Mouse (Mus musculus) c-Kit-positive CD71-positive TER-119-negative erythroid progenitor cells, embryonic 14.5 days (primary cell): ENCODE data around the gene Nub1.

ENCODE experiments used
- DNase-seq: peaks from one replicate; pipeline ENCODE4 v3.0.0-alpha.2; 2013; ENCODE audit warnings: low read depth

Gene Nub1

GRCm38 (mm10) chr5:24701271-24701670 lies 15.9 kb downstream of the Nub1 start:
- no peak for DNase-seq

GRCm38 (mm10) chr5:24704615-24705014 lies 19.3 kb downstream of the Nub1 start:
- DNase-seq = no peak

DNA sequence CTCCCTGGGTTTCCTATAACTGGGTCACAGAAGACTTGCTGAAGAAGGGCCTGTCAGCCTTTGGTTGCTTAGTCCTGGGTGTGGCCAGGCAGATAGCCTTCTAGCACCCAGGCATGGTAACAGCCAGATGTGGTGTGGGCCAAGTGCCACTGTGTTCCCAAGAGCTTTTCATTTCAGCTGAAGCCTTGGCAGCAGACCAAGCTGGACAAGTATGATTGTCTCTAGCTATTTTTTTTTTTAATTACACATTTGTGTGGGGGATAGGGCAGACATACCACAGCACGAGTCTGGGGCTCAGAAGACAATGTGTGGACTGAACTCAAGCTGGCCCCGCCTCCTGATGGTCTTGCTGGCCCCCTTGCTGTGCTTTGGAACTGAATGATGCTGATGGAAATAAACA lies 24.6 kb downstream of the Nub1 start:
- DNase-seq = no peak

GRCm38 (mm10) chr5:24711615-24712014 lies 26.3 kb downstream of the Nub1 start:
- DNase-seq = no peak

GRCm38 (mm10) chr5:24713199-24713598 lies 27.9 kb downstream of the Nub1 start:
- no peak for DNase-seq

GRCm38 (mm10) chr5:24713987-24714386 lies 28.7 kb downstream of the Nub1 start:
- no peak for DNase-seq

- DNase-seq = no peak
Measured at GRCm38 (mm10) chr5:24718076-24718475, 32.7 kb downstream of the Nub1 start.

GRCm38 (mm10) chr5:24719852-24720251 lies 34.5 kb downstream of the Nub1 start:
- no peak for DNase-seq

DNA sequence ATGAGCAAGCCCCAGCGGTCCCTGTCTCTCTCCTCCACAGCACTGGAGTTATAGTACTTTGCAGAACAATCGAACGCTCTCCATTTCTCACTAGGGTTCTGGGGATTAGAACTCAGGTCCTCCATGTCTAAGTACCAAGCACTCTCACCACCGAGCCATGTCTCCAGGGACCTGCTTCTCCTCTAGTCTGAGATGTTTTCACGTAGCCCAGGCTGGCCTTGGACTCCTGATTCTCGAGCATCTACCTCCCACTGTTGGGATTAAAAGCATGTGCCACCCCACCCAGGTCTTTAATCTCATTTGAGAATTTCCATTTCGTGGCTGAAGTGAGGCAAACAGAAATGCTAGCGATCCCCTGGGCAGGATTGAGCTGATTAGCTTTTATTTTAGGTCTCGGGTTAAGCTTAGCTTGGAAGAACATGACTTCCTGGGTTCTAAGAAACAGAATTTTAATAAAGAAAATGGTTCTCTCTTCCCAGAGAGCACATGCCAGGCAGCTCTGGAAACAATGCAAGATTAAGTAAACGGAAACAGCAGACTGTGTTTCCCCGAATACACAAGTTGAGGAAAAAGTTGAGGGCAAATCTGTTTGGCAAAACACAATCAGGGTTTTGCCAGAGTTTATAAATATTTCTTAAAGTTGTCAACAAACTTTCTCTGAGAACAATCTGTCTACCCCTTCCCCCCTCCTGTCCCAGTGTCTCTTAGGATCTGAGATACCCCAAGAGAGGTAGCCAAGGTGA lies 38.4 kb downstream of the Nub1 start:
- DNase-seq = no peak

- no peak for DNase-seq
Measured at GRCm38 (mm10) chr5:24724270-24724634, 38.9 kb downstream of the Nub1 start.

DNA sequence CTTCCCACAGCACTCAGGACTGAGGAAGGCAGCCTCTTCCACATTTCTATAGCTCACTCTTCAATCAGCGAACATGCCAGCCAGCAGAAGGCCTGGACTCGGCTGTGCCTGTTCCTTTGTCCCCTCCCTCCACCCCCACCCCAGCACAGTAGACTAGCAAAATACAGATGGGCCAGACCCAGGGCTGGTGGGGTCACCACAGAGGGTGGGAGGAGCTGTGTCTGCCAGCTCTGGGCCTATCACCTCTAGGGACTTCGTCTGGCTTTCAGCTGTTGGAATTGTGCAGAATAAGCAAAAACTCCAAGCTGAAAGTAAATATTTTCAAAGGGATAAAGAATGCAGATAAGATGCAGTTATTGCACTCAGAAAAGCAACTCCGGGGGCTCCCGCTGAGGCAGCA lies 39.5 kb downstream of the Nub1 start:
- DNase-seq = no peak

- DNase-seq = no peak
Measured at GRCm38 (mm10) chr5:24725897-24726296, 40.6 kb downstream of the Nub1 start.

GRCm38 (mm10) chr5:24726901-24727836 lies 41.8 kb downstream of the Nub1 start:
- DNase-seq = no peak

DNA sequence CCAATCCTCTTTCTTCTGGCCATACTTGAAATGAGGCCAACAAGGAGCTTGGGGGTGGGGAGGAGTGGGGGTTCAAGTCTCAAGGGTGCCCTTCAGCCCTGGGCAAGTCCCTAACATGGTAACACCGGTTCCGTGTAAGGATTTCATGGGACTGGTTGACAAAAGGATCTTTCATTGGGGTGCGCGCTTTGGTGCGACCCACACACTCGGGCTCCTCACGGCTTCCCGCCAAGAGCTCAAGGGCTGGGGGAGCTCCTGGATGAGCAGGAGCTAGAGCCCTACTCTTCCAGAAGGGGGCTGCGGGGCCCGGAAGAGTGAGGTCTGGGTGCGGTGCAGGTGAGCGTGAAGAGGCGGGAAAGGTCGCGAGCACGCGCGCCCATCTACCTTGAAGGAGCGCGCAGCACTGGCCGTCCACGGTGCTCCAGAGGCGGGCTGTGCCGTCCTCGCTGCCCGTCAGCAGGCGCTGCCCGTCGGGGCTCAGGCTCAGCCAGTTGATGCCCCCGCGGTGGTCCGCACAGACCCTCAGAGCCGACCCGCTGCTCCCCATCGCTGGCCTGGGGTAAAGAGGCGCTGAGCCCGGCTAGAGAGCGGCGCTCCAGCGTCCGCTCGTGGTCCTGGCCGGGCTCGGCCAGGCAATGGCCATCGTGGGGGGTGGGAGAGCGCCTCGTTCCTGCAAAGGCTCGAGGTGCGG lies 44.6 kb downstream of the Nub1 start:
- DNase-seq = no peak

- DNase-seq = no peak
Measured at GRCm38 (mm10) chr5:24730488-24730871, 45.1 kb downstream of the Nub1 start, which contains the start of gene Wdr86. TSS of gene Wdr86 (minus strand) at chr5:24730727.

- no peak for DNase-seq
Measured at GRCm38 (mm10) chr5:24730986-24731385, 45.7 kb downstream of the Nub1 start.

DNA sequence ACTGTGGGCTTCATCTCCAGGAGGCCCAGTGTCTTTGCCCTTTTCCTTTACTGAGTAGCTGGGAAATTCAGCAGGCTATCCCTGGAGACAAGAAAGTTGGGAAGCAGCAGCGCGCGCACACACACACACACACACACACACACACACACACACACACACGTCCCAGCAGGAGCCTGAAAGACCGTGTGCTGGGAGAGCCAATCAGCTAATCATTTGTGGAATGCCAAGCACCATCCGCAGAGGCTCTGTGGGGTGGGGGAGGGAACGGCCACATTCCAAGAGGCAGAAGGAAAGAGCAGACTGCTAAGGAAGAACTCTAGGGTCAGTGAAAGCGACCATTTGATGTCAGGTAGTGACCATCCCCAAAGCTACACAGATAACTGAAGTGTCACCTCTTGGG lies 47.8 kb downstream of the Nub1 start:
- no peak for DNase-seq

DNA sequence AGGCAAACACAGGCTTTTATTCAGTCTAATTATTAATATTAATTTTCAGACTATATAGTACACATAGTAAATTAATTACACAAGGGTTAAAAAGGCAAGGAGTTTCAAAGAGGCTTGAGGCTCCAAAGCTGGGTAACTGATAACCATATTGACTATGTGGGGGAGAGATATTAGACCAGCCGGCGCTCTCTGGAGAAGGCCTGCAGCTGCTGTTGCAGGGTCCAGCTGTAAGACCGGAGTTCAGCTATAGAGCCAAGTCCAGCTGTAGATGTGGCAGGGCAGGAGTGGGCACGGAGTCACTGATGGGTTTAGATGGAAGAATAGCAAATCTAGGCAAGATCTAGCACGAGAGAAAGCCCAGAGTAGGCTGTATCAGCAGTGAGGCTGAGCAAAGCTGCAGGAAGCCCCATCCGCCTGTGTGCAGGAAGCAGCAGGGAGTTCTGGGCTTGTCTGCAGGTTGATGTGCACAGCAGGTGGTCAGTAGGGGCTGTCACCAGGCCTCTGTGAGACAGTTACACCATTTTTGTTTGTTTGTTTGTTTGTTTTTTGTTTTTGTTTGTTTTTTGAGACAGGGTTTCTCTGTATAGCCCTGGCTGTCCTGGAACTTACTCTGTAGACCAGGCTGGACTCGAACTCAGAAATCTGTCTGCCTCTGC lies 48.6 kb downstream of the Nub1 start:
- DNase-seq = no peak

DNA sequence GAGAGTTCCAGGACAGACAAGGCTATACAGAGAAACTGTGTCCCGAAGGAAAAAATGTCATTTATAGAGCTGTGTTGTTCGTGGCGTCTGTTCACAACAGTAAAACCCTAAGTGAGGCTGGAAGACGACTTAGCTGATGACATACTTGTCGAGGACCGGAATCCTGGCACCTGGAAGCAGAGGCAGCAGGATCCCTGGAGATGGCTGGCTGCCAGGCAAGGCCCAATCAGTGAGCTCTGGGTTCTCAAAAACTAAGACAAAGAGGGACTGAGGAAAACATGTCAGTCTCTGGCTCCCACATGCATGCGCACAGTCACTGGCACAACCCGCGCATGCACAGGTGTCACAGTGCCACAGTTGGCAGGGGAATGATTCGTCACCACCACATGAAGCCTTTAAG lies 52.3 kb downstream of the Nub1 start:
- no peak for DNase-seq

DNA sequence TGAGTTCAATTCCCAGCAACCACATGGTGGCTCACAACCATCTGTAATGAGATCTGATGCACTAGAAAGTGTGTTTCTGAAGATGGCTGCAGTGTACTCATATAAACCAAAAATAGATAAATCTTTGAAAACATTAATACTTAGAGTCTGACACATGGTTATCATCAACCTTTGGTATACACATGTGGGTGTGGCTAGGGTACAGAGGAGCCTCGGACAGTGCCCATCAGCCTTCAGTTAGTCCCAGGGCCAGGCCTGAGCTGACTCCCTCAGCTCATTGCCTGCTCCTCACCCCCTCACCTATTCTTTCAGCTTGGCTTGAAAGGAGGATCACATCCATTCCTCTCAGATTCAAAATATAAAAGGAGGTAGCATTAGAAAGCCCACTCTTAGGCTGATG lies 53.2 kb downstream of the Nub1 start:
- no peak for DNase-seq

- DNase-seq = no peak
Measured at GRCm38 (mm10) chr5:24739141-24739753, 53.9 kb downstream of the Nub1 start.
